Mouse (Mus musculus) embryonic fibroblast, embryonic 13.5 days (primary cell): Measurements from ENCODE around the gene Mis12. TPM values are rescaled to one million over a fixed set of nuclear protein-coding genes. Genes with fewer than 3 reads are reported as not detected.

Experiments used
- H3K27ac ChIP-seq: 2 replicates; pipeline ENCODE4 v1.5.1; 2012; ENCODE audit warnings: low read length, control low read depth, inconsistent platforms; ENCODE audit not compliant: insufficient read depth
- H3K4me1 ChIP-seq: 2 replicates; pipeline ENCODE4 v1.6.1; 2011; ENCODE audit warnings: low read length; ENCODE audit not compliant: control insufficient read depth, insufficient read depth
- H3K4me3 ChIP-seq: 2 replicates; pipeline ENCODE4 v1.5.1; 2011; ENCODE audit warnings: mild to moderate bottlenecking, control low read depth, low read length; ENCODE audit not compliant: insufficient read depth
- CTCF ChIP-seq: IDR thresholded peaks from 2 replicates; pipeline ENCODE4 v1.5.1; 2011; ENCODE audit warnings: mild to moderate bottlenecking, control low read depth, low read length, moderate library complexity, borderline replicate concordance; ENCODE audit not compliant: insufficient read depth
- POLR2A ChIP-seq: IDR thresholded peaks from 2 replicates; pipeline ENCODE4 v1.6.1; 2011; ENCODE audit warnings: low read depth, mild to moderate bottlenecking, control low read depth, low read length, moderate library complexity
- polyA plus RNA-seq: library from polyadenylated mRNA; stranded (reverse); fragments of >200 nt; gene quantifications from 2 replicates; pipeline ENCODE4 v1.2.4, GENCODE M21; 2011; ENCODE audit warnings: low read depth; ENCODE audit not compliant: missing spikeins, insufficient read length

Mis12 gene
- polyA plus RNA-seq, 1 experiment, result 33.1 TPM

- Histone ChIP-seq H3K4me3 (no peak overlapping the region), H3K27ac (no peak overlapping the region), H3K4me1 (no peaks in the 10 kb centered on the region)
- TF ChIP-seq CTCF (no peak), POLR2A (no peak)
Measured at GRCm38 (mm10) chr11:71039526-71040298, 20.3 kb downstream of the Mis12 start.

GRCm38 (mm10) chr11:71052554-71052953 is 33.1 kb downstream of the Mis12 start:
- TF ChIP-seq CTCF, result no peak
- no peak for TF ChIP-seq POLR2A
- Histone ChIP-seq H3K4me1 (no peaks in the 10 kb centered on the region), H3K4me3 (no peak overlapping the region), H3K27ac (no peak overlapping the region)

- Histone ChIP-seq H3K4me3 (no peak overlapping the region), H3K27ac (no peak overlapping the region), H3K4me1 (no peaks in the 10 kb centered on the region)
- TF ChIP-seq CTCF (no peak), POLR2A (no peak)
Measured at GRCm38 (mm10) chr11:71076342-71076741, 56.9 kb downstream of the Mis12 start.

Other genes with a start within 250 kb of the Mis12 start
- not detected in 2 replicates for gene Scimp, start 207.0 kb upstream of the Mis12 start, polyA plus RNA-seq
- gene Rabep1, start 174.8 kb upstream of the Mis12 start, polyA plus RNA-seq, result 54.8 and 57.8 TPM in 2 replicates
- gene Nup88, start 49.6 kb upstream of the Mis12 start, polyA plus RNA-seq, result 92.8 and 113 TPM in 2 replicates
- 21.1 and 22.1 TPM in 2 replicates for gene Rpain, start 49.4 kb upstream of the Mis12 start, polyA plus RNA-seq
- gene C1qbp, start 36.6 kb upstream of the Mis12 start, polyA plus RNA-seq, result 163 and 168 TPM in 2 replicates
- gene Dhx33, start 15.2 kb upstream of the Mis12 start, polyA plus RNA-seq, result 33.1 and 38.4 TPM in 2 replicates
- 68.2 and 74.5 TPM in 2 replicates for gene Derl2, start 230 bp downstream of the Mis12 start, polyA plus RNA-seq
- 5.8 and 17.6 TPM in 2 replicates for gene 6330403K07Rik, start 13.9 kb downstream of the Mis12 start, polyA plus RNA-seq
- gene Nlrp1a, start 125.1 kb downstream of the Mis12 start, polyA plus RNA-seq, result 0.12 TPM in 1 of 2 replicates, not detected in the other
- gene Nlrp1b, start 211.1 kb downstream of the Mis12 start, polyA plus RNA-seq, result not detected in 2 replicates